Mouse (Mus musculus): Measurements from ENCODE around the gene Gdap2. TPM values are rescaled to one million over a fixed set of nuclear protein-coding genes. Genes with fewer than 3 reads are reported as not detected.
A peak's percentile ranks its signal among the peaks of the same experiment; 100 is the strongest.

The Gdap2 gene
- 27.7 and 28.4 TPM in 2 replicates for polyA plus RNA-seq (2012; rRNA removed)

- no peak for TF ChIP-seq CTCF (IDR thresholded peaks at IDR 0.05; ENCODE audit: borderline replicate concordance, extremely low read depth, insufficient read depth, insufficient read length)
- TF ChIP-seq POLR2A (IDR thresholded peaks at IDR 0.05; ENCODE audit: borderline replicate concordance, extremely low read depth, insufficient read depth, insufficient read length, poor library complexity, severe bottlenecking), result peak; percentile 62; the same call in 1 of the 2 replicates
- peak; percentile 99 for DNase-seq (ENCODE audit: low read depth)
Measured at GRCm38 (mm10) chr3:100162315-100163105, at the start of gene Gdap2, which contains the start of gene Wdr3. Gene Gdap2 (plus strand): TSS chr3:100162381. Gene Wdr3 (minus strand): TSS chr3:100162407.

GRCm38 (mm10) chr3:100118681-100119080 lies 43.5 kb upstream of the Gdap2 start:
- DNase-seq (ENCODE audit: low read depth), result no peak
- TF ChIP-seq CTCF (IDR thresholded peaks at IDR 0.05; ENCODE audit: borderline replicate concordance, extremely low read depth, insufficient read depth, insufficient read length) (no peak), POLR2A (IDR thresholded peaks at IDR 0.05; ENCODE audit: borderline replicate concordance, extremely low read depth, insufficient read depth, insufficient read length, poor library complexity, severe bottlenecking) (no peak)

GRCm38 (mm10) chr3:100121961-100122360 lies 40.2 kb upstream of the Gdap2 start:
- no peak for DNase-seq (ENCODE audit: low read depth)
- TF ChIP-seq CTCF (IDR thresholded peaks at IDR 0.05; ENCODE audit: borderline replicate concordance, extremely low read depth, insufficient read depth, insufficient read length), result no peak

GRCm38 (mm10) chr3:100122445-100122844 lies 39.7 kb upstream of the Gdap2 start:
- TF ChIP-seq CTCF (IDR thresholded peaks at IDR 0.05; ENCODE audit: borderline replicate concordance, extremely low read depth, insufficient read depth, insufficient read length) (no peak), POLR2A (IDR thresholded peaks at IDR 0.05; ENCODE audit: borderline replicate concordance, extremely low read depth, insufficient read depth, insufficient read length, poor library complexity, severe bottlenecking) (no peak)
- DNase-seq (ENCODE audit: low read depth), result no peak

GRCm38 (mm10) chr3:100160682-100161445 lies 1.3 kb upstream of the Gdap2 start:
- no peak for DNase-seq (ENCODE audit: low read depth)
- TF ChIP-seq POLR2A (IDR thresholded peaks at IDR 0.05; ENCODE audit: borderline replicate concordance, extremely low read depth, insufficient read depth, insufficient read length, poor library complexity, severe bottlenecking) (no peak), CTCF (IDR thresholded peaks at IDR 0.05; ENCODE audit: borderline replicate concordance, extremely low read depth, insufficient read depth, insufficient read length) (no peak)

GRCm38 (mm10) chr3:100161665-100162314 lies 391 bp upstream of the Gdap2 start:
- no peak for TF ChIP-seq POLR2A (IDR thresholded peaks at IDR 0.05; ENCODE audit: borderline replicate concordance, extremely low read depth, insufficient read depth, insufficient read length, poor library complexity, severe bottlenecking)
- TF ChIP-seq CTCF (IDR thresholded peaks at IDR 0.05; ENCODE audit: borderline replicate concordance, extremely low read depth, insufficient read depth, insufficient read length), result no peak
- no peak for DNase-seq (ENCODE audit: low read depth)

- TF ChIP-seq POLR2A (IDR thresholded peaks at IDR 0.05; ENCODE audit: borderline replicate concordance, extremely low read depth, insufficient read depth, insufficient read length, poor library complexity, severe bottlenecking) (no peak), CTCF (IDR thresholded peaks at IDR 0.05; ENCODE audit: borderline replicate concordance, extremely low read depth, insufficient read depth, insufficient read length) (no peak)
- DNase-seq (ENCODE audit: low read depth), result no peak
Measured at GRCm38 (mm10) chr3:100163556-100163955, 1.4 kb downstream of the Gdap2 start.

GRCm38 (mm10) chr3:100164991-100165390 lies 2.8 kb downstream of the Gdap2 start:
- DNase-seq (ENCODE audit: low read depth), result no peak
- TF ChIP-seq CTCF (IDR thresholded peaks at IDR 0.05; ENCODE audit: borderline replicate concordance, extremely low read depth, insufficient read depth, insufficient read length) (no peak), POLR2A (IDR thresholded peaks at IDR 0.05; ENCODE audit: borderline replicate concordance, extremely low read depth, insufficient read depth, insufficient read length, poor library complexity, severe bottlenecking) (no peak)

GRCm38 (mm10) chr3:100176031-100176430 lies 13.8 kb downstream of the Gdap2 start:
- TF ChIP-seq POLR2A (IDR thresholded peaks at IDR 0.05; ENCODE audit: borderline replicate concordance, extremely low read depth, insufficient read depth, insufficient read length, poor library complexity, severe bottlenecking), result no peak
- no peak for TF ChIP-seq CTCF (IDR thresholded peaks at IDR 0.05; ENCODE audit: borderline replicate concordance, extremely low read depth, insufficient read depth, insufficient read length)
- no peak for DNase-seq (ENCODE audit: low read depth)

GRCm38 (mm10) chr3:100180471-100180870 lies 18.3 kb downstream of the Gdap2 start:
- TF ChIP-seq CTCF (IDR thresholded peaks at IDR 0.05; ENCODE audit: borderline replicate concordance, extremely low read depth, insufficient read depth, insufficient read length), result no peak
- no peak for TF ChIP-seq POLR2A (IDR thresholded peaks at IDR 0.05; ENCODE audit: borderline replicate concordance, extremely low read depth, insufficient read depth, insufficient read length, poor library complexity, severe bottlenecking)
- DNase-seq (ENCODE audit: low read depth), result no peak

GRCm38 (mm10) chr3:100189444-100189843 lies 27.3 kb downstream of the Gdap2 start:
- TF ChIP-seq POLR2A (IDR thresholded peaks at IDR 0.05; ENCODE audit: borderline replicate concordance, extremely low read depth, insufficient read depth, insufficient read length, poor library complexity, severe bottlenecking) (no peak), CTCF (IDR thresholded peaks at IDR 0.05; ENCODE audit: borderline replicate concordance, extremely low read depth, insufficient read depth, insufficient read length) (peak; percentile 64; the same call in 1 of the 2 replicates)
- DNase-seq (ENCODE audit: low read depth), result peak; percentile 87
